Comparison of ENCODE assay signal across 8 mouse cellular contexts in the genomic region with DNA sequence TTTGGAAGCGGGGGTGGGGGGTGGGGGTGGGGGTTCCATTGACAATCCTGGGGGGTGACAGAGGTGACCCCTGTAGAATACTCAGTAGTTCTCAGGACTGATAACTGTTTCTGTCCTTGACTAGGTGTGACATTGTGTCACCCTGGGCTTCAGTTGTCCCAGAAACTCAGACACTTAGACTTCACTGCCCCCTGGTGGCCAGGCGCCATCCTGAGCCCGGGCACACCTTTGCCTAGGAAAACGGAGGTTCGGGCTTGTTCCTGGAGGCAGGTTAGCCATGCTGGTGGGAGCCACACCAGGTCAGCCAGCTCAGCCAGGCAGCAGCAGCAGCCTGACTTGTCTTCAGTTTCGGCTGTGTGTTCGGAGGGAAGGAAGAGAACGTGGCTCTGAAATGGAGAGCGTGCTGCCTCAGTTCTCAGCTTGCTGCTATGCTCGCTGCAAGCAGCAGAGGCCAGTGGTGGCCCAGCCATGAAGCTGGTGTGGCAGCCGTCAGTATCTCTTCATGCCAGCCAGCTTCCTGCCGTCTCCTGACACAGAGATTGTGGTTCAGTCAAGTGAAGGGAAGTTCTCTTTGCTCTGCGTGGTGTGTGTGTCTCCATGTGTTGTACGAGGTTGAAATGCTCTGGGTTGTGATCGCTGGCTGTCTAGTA. TPM values are rescaled to one million over a fixed set of nuclear protein-coding genes. Genes with fewer than 3 reads are reported as not detected.
A peak's percentile ranks its signal among the peaks of the same experiment; 100 is the strongest.
DNase-seq lines count a peak whose midpoint lies in the region; ATAC-seq and TF ChIP-seq lines count a peak whose summit lies in the region.

No protein-coding gene starts in this region.

- H3K4me3 ChIP-seq in heart, embryonic 10.5 days: peak overlapping the region; percentile 2; the same call in 1 of the 2 replicates
- H3K4me3 ChIP-seq in lung, postnatal 0 days (ENCODE audit: low read depth, low read length): no peak overlapping the region

- no peak for TF ChIP-seq EP300 in lung, postnatal 0 days (IDR thresholded peaks at IDR 0.05)

- ATAC-seq in lung, postnatal 0 days: peak; percentile 48; the same call in 1 of the 2 replicates

- DNase-seq in CD8-positive naive resting alpha-beta T cell, adult 2 months (ENCODE audit: low read depth in 2 of 2, low spot score in 2 of 2): peak; percentile 82 to 88
- DNase-seq in adrenal gland, postnatal 10 days: peak; percentile 86
- DNase-seq in embryo, embryonic 9.5 days (ENCODE audit: extremely low spot score): peak; percentile 66
- peak; percentile 85 for DNase-seq in heart, embryonic 10.5 days (ENCODE audit: low spot score)
- peak; percentile 70 to 92 for DNase-seq in kidney, postnatal 36 days
- peak; percentile 50 for DNase-seq in lung, postnatal 0 days (ENCODE audit: low spot score)
- peak; percentile 8 for DNase-seq in ovary, adult 18-20 months (ENCODE audit: low spot score)
- DNase-seq in thymus, postnatal 14 days: peak; percentile 89

- no peak overlapping the region for H3K4me2 ChIP-seq in lung, postnatal 0 days (replicated peaks; ENCODE audit: low read depth, low read length)

- H3K36me3 ChIP-seq in heart, embryonic 10.5 days: no peaks in the 10 kb centered on the region
- no peaks in the 10 kb centered on the region for H3K36me3 ChIP-seq in lung, postnatal 0 days (ENCODE audit: insufficient read depth, low read length)

- peaks cover 28% of the 10 kb centered on the region for H3K4me1 ChIP-seq in heart, embryonic 10.5 days
- H3K4me1 ChIP-seq in lung, postnatal 0 days (ENCODE audit: insufficient read depth, low read depth, low read length): no peaks in the 10 kb centered on the region

- 0 out of 2 replicates have a peak, but pooled peaks cover 8% of the 10 kb centered on the region for H3K27me3 ChIP-seq in heart, embryonic 10.5 days (ENCODE audit: insufficient read depth, poor library complexity, severe bottlenecking)
- no peaks in the 10 kb centered on the region for H3K27me3 ChIP-seq in lung, postnatal 0 days (replicated peaks; ENCODE audit: insufficient read depth, low read length)

- H3K27ac ChIP-seq in heart, embryonic 10.5 days: 0 out of 2 replicates have a peak overlapping the region, but pooled peaks have one; percentile 10
- H3K27ac ChIP-seq in lung, postnatal 0 days (ENCODE audit: low read length): no peak overlapping the region

- no peaks in the 10 kb centered on the region for H3K9me3 ChIP-seq in heart, embryonic 10.5 days
- no peaks in the 10 kb centered on the region for H3K9me3 ChIP-seq in lung, postnatal 0 days (ENCODE audit: low read length)

- H3K9ac ChIP-seq in lung, postnatal 0 days (replicated peaks; ENCODE audit: low read depth): no peak overlapping the region

- WGBS in heart, embryonic 10.5 days: 43% methylated on average over 15 of the region's 15 CpGs
- 51% methylated on average over 15 of the region's 15 CpGs for WGBS in lung, postnatal 0 days

- TF ChIP-seq CTCF in lung, postnatal 0 days (IDR thresholded peaks at IDR 0.05): peak; percentile 81

RNA-seq across cellular contexts. Expression of a gene that starts 13.7 kb away (rescaled TPM):
- total RNA-seq in adrenal gland, postnatal 10 days (2021): 10 to 100 TPM in 1 of 2 experiments, 1 to 10 TPM in 1; 8.1 to 12.0 TPM
- polyA plus RNA-seq in heart, embryonic 10.5 days (2016; fragmentation: Nextera tagmentation; extraction: Ambion mirVana): 4.2 and 4.8 TPM in 2 replicates
- 2.6 and 2.9 TPM in 2 replicates for polyA plus RNA-seq in lung, postnatal 0 days (2015; fragmentation: Nextera tagmentation; extraction: Ambion mirVana)

RNA-seq across cellular contexts. Expression of a gene that starts 14.9 kb away (rescaled TPM):
- 1 to 10 TPM; 3.0 to 4.3 TPM for total RNA-seq in adrenal gland, postnatal 10 days (2021)
- 3.2 and 3.7 TPM in 2 replicates for polyA plus RNA-seq in heart, embryonic 10.5 days (2016; fragmentation: Nextera tagmentation; extraction: Ambion mirVana)
- 0.75 and 0.95 TPM in 2 replicates for polyA plus RNA-seq in lung, postnatal 0 days (2015; fragmentation: Nextera tagmentation; extraction: Ambion mirVana)

Comparison
In these comparisons a context has a peak if more than half of its experiments do, and no peak if none do; other contexts are left out.
1. DNase-seq: peak in every context shown above with its lines; median percentile 89 in thymus, postnatal 14 days; 86 in adrenal gland, postnatal 10 days; 85 in CD8-positive naive resting alpha-beta T cell, adult 2 months; 85 in heart, embryonic 10.5 days; 81 in kidney, postnatal 36 days; 66 in embryo, embryonic 9.5 days; 50 in lung, postnatal 0 days; 8 in ovary, adult 18-20 months.